Mouse (Mus musculus): ENCODE measurements around the gene Itpkb.
A peak's percentile ranks its signal among the peaks of the same experiment; 100 is the strongest.

The Itpkb gene

GRCm38 (mm10) chr1:180330145-180330706 lies at the start of gene Itpkb:
Gene Itpkb (plus strand): TSS chr1:180330485.
- no peak for DNase-seq

GRCm38 (mm10) chr1:180282581-180282980 lies 47.7 kb upstream of the Itpkb start:
- no peak for DNase-seq

- no peak for DNase-seq
These were observed 46.2 kb upstream of the Itpkb start for GRCm38 (mm10) chr1:180283813-180284768.

GRCm38 (mm10) chr1:180286081-180286831 lies 44.0 kb upstream of the Itpkb start:
- DNase-seq: no peak

GRCm38 (mm10) chr1:180288227-180288626 lies 42.1 kb upstream of the Itpkb start:
- DNase-seq: no peak

GRCm38 (mm10) chr1:180288872-180289468 lies 41.3 kb upstream of the Itpkb start:
- DNase-seq: no peak

DNA sequence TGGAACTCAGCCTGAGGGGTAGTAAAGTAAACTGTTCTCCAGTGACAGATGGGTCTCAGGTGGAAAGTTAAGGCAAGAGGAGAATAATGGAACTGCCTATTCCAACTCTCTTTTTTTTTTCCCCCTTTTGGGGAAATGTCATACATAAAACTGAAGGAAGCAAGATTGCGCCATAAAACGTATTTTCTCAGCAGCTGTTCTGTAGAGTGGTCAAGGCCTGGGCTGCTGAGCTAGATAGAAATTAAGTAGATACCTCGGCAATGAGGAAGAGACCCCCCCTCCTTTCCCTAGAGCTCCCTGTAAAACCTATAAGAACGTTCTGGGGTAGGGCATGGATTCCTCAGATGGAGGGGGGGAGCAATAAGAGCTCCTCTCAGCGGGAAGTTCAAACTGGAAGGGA lies 40.5 kb upstream of the Itpkb start:
- no peak for DNase-seq

- DNase-seq: no peak
These were observed 39.9 kb upstream of the Itpkb start for GRCm38 (mm10) chr1:180290358-180290757.

GRCm38 (mm10) chr1:180296088-180296487 lies 34.2 kb upstream of the Itpkb start:
- DNase-seq: no peak

- no peak for DNase-seq
These were observed 30.6 kb upstream of the Itpkb start for GRCm38 (mm10) chr1:180299697-180300096.

GRCm38 (mm10) chr1:180300292-180300691 lies 30.0 kb upstream of the Itpkb start:
- DNase-seq: no peak

DNA sequence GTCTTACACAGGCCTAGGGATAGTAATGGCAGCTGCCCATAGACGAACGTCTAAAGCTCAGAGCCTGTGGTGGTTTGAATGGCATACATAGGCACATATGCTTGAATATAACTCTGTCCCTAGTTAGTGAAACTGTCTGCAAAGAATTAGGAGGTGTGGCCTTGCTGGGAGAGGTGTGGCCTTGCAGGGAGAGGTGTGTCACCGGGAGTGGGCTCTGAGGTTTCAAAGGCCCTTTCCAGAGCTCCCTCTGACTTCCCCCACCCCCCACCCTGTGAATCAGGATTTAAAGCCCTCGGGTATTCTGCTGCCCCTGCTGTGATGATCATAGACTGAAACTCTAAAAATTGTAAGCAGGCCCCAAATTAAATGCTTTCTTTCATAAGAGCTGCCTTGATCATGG lies 29.3 kb upstream of the Itpkb start:
- DNase-seq: no peak

GRCm38 (mm10) chr1:180302253-180303120 lies 27.8 kb upstream of the Itpkb start:
- no peak for DNase-seq

- DNase-seq: no peak
These were observed 26.7 kb upstream of the Itpkb start for GRCm38 (mm10) chr1:180303600-180303999.

GRCm38 (mm10) chr1:180306889-180307288 lies 23.4 kb upstream of the Itpkb start:
- no peak for DNase-seq

- no peak for DNase-seq
These were observed 22.6 kb upstream of the Itpkb start for GRCm38 (mm10) chr1:180307661-180308060.

GRCm38 (mm10) chr1:180308897-180309296 lies 21.4 kb upstream of the Itpkb start:
- no peak for DNase-seq

GRCm38 (mm10) chr1:180312286-180312685 lies 18.0 kb upstream of the Itpkb start:
- DNase-seq: no peak

DNA sequence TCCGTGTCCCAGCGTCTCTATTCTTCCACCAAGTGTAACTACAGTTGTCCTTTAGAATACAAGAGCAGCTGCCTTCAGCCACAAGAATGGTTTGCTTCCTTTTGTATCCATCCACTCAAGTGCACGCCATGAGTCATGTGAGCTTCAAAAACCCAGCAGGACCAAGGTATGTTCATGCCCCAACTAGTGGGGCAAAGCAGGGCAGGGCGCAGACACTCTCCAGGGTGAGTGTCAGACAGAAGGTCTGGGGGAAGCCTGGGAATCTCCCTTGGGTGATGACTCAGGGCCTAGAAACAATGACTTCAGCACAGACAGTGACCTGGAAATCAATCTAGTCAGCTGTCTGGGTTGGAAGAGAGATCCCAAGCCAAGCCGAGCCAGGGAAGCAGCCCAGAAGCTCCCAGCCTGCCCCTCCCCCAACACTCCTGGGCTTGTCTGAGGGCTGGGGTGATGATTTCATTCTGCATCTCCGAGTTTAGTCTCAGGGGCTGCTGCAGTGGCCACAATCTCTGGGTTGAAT lies 17.4 kb upstream of the Itpkb start:
- DNase-seq: peak; percentile 64

GRCm38 (mm10) chr1:180313517-180314440 lies 16.5 kb upstream of the Itpkb start:
- peak; percentile 64 for DNase-seq

DNA sequence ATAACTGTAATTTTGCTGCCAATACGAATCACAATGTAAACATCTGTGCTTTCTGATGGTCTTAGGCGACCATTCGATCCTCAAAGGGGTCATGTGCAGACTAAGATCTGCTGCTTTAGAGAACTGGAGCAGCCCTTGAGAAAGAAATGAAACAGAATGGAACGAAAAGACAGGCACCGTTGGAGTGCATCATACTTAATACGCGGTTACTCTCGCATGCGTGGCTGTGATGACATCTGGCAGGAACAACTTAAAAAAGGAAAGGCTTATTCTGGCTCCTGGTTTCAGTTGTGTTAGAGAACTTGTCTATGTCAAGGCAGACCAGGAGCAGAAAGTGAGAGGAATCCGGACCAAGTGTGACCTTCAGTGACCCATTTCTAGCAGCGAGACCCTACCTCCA lies 15.6 kb upstream of the Itpkb start:
- no peak for DNase-seq
